Mouse (Mus musculus) left cerebral cortex, postnatal 36 days (tissue): ENCODE results near the gene Setd1b. TPM values are rescaled to one million over a fixed set of nuclear protein-coding genes. Genes with fewer than 3 reads are reported as not detected.

Source experiments
- DNase-seq, 2 experiments: peaks; one replicate each; pipeline ENCODE4 v3.0.0; 2021 to 2022; ENCODE audit warnings: low spot score in 2 of 2, mixed read lengths in 1 of 2
- intact Hi-C: fragments of 180-260 bp; cut with DNase I; formaldehyde crosslinking; loops from one replicate; pipeline ENCODE4 v1.15.1; 2025
- total RNA-seq, 2 experiments: library from RNA; stranded (reverse); gene quantifications; 2 replicates each; pipeline ENCODE4 v1.2.3; 2021

The Setd1b gene
- total RNA-seq, 2 experiments from 2014 or later, result 27.9 to 35.0 TPM

GRCm38 (mm10) chr5:123125105-123125504 lies 16.9 kb upstream of the Setd1b start:
- DNase-seq, result no peak
- intact Hi-C loops, result no loop called here

GRCm38 (mm10) chr5:123125638-123126406 lies 16.2 kb upstream of the Setd1b start:
- intact Hi-C loops, result no loop called here
- DNase-seq, result no peak

GRCm38 (mm10) chr5:123127031-123127430 lies 15.0 kb upstream of the Setd1b start:
- DNase-seq, result no peak
- intact Hi-C loops, result no loop called here

GRCm38 (mm10) chr5:123128426-123129169 lies 13.4 kb upstream of the Setd1b start:
- intact Hi-C loops, result no loop called here
- DNase-seq, result no peak

- DNase-seq, result no peak
- intact Hi-C loops, result no loop called here
These were observed 12.7 kb upstream of the Setd1b start for GRCm38 (mm10) chr5:123129170-123129757.

GRCm38 (mm10) chr5:123130030-123130813 lies 11.8 kb upstream of the Setd1b start:
- intact Hi-C loops, result loop anchor here (5.0 kb wide), 1 partner anchor 63 kb away; the partner anchor contains the start of gene Tmem120b
- DNase-seq, result no peak

- intact Hi-C loops, result loop anchor here (5.0 kb wide), 1 partner anchor 63 kb away; the partner anchor contains the start of gene Tmem120b
- DNase-seq, result no peak
These were observed 11.2 kb upstream of the Setd1b start for GRCm38 (mm10) chr5:123130814-123131148.

- intact Hi-C loops, result loop anchor here (1.0 to 5.0 kb wide), 3 partner anchors 10 to 65 kb away; partner anchors contain the start of genes Setd1b and Tmem120b
These were observed 9.5 kb upstream of the Setd1b start, which contains the start of gene Rhof for GRCm38 (mm10) chr5:123132308-123133071. TSS of gene Rhof (minus strand) at chr5:123132692.

GRCm38 (mm10) chr5:123133083-123133783 lies 8.8 kb upstream of the Setd1b start:
- intact Hi-C loops, result loop anchor here (1.0 to 5.0 kb wide), 3 partner anchors 9 to 66 kb away; partner anchors contain the start of genes Setd1b and Tmem120b
- peak; percentile 86 to 90 for DNase-seq

More at GRCm38 (mm10) chr5:123132308-123133071, 9.5 kb upstream of the Setd1b start, which contains the start of gene Rhof:
- peak; percentile 85 to 87 for DNase-seq

GRCm38 (mm10) chr5:123133784-123134143 lies 8.2 kb upstream of the Setd1b start:
- DNase-seq, result no peak
- intact Hi-C loops, result loop anchor here (1.0 to 5.0 kb wide), 3 partner anchors 9 to 66 kb away; partner anchors contain the start of genes Setd1b and Tmem120b

GRCm38 (mm10) chr5:123134186-123134874 lies 7.7 kb upstream of the Setd1b start:
- intact Hi-C loops, result loop anchor here (5.0 kb wide), 1 partner anchor 67 kb away; the partner anchor contains the start of gene Tmem120b
- DNase-seq, result no peak

- intact Hi-C loops, result loop anchor here (5.0 kb wide), 1 partner anchor 68 kb away; the partner anchor contains the start of gene Tmem120b
- no peak for DNase-seq
These were observed 7.1 kb upstream of the Setd1b start for GRCm38 (mm10) chr5:123134875-123135382.

GRCm38 (mm10) chr5:123135471-123136360 lies 6.3 kb upstream of the Setd1b start:
- peak; percentile 62 to 79 for DNase-seq
- intact Hi-C loops, result no loop called here

GRCm38 (mm10) chr5:123136361-123137043 lies 5.5 kb upstream of the Setd1b start:
- peak; percentile 89 for DNase-seq
- intact Hi-C loops, result no loop called here

GRCm38 (mm10) chr5:123137044-123137909 lies 4.7 kb upstream of the Setd1b start:
- peak; percentile 69 to 75 for DNase-seq

More at GRCm38 (mm10) chr5:123137044-123137909, 4.7 kb upstream of the Setd1b start:
- intact Hi-C loops, result no loop called here
